Mouse (Mus musculus) erythroblast, embryonic 14.5 days (primary cell): ENCODE data around the gene Fcgbp.

Experiments used
- GATA1 ChIP-seq: IDR thresholded peaks from 2 replicates; pipeline ENCODE4 v1.6.1; 2012; ENCODE audit warnings: low read length, inconsistent platforms, mixed read lengths
- TAL1 ChIP-seq: IDR thresholded peaks from 3 replicates; pipeline ENCODE4 v1.6.1; 2012; ENCODE audit warnings: low read length, inconsistent platforms, mixed read lengths

DNA sequence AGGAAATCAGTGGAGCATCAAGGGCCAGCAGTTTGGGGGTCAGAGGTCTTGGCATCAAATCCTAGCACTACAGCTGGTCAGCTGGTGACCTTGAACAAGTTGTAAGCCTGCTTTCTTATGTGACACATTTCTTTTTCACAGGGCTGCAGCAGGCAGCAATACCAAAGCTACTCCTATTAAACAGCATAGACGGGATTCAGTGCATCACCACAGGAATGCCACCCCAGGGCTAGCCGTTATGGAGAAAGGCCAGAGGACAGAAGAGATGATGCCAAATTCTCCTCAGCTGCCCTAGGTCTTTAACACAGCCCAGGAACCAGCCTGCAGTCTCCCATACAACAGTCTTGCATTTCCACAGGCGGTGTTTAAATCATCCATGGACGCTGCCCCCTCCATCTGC lies 26.5 kb upstream of the Fcgbp start:
- TF ChIP-seq GATA1 (no peak), TAL1 (no peak)
